Mouse (Mus musculus): Measurements from ENCODE around the gene Mamstr.

Mamstr gene

GRCm38 (mm10) chr7:45639561-45640027, at the start of gene Mamstr:
Gene Mamstr, plus strand, starts transcription at chr7:45639977.
- no peak for DNase-seq

GRCm38 (mm10) chr7:45590874-45591273, 48.9 kb upstream of the Mamstr start:
- DNase-seq = no peak

- no peak for DNase-seq
Observed at GRCm38 (mm10) chr7:45591880-45592279, 47.9 kb upstream of the Mamstr start.

GRCm38 (mm10) chr7:45593118-45593815, 46.5 kb upstream of the Mamstr start:
- peak; percentile 78 for DNase-seq

GRCm38 (mm10) chr7:45595176-45595575, 44.6 kb upstream of the Mamstr start:
- no peak for DNase-seq

DNA sequence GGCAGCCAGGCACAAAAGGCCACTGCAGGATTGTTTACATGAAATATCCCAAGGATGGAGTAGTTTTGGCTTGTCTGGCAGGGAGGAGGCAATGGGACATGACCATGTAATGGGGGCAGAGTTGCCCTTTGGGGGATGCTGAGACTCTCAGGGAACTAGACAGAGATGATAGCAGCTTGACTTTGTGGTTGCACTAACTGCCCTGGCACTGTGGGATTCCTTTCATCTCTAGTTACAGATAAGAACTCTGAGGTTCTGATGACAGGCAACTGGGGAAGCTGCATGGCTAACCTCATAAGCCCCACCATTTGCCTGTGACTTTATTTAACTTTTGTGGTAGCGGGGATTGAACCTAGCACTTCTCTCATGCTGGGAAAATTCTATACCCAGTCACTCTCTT, 43.7 kb upstream of the Mamstr start:
- DNase-seq = no peak

DNA sequence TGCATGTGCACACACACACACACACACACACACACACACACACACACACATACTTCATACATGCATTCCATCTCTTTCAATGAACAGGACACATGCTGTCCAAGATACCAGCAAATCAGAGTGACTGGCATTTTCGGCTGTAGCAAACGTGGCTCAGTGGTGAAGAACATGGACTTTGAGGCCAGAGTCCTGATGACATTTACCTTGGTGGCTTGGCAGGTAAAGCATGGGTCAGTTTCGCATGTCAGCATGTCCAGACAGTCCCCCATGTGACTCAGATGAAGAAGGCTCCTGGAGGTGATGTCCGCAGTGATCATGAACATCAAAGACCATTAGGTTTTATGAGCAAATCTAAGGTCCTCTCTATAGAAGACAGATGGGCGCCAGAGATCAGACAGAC, 42.8 kb upstream of the Mamstr start:
- no peak for DNase-seq

- DNase-seq = peak; percentile 53
Observed at GRCm38 (mm10) chr7:45597527-45597926, 42.2 kb upstream of the Mamstr start.

DNA sequence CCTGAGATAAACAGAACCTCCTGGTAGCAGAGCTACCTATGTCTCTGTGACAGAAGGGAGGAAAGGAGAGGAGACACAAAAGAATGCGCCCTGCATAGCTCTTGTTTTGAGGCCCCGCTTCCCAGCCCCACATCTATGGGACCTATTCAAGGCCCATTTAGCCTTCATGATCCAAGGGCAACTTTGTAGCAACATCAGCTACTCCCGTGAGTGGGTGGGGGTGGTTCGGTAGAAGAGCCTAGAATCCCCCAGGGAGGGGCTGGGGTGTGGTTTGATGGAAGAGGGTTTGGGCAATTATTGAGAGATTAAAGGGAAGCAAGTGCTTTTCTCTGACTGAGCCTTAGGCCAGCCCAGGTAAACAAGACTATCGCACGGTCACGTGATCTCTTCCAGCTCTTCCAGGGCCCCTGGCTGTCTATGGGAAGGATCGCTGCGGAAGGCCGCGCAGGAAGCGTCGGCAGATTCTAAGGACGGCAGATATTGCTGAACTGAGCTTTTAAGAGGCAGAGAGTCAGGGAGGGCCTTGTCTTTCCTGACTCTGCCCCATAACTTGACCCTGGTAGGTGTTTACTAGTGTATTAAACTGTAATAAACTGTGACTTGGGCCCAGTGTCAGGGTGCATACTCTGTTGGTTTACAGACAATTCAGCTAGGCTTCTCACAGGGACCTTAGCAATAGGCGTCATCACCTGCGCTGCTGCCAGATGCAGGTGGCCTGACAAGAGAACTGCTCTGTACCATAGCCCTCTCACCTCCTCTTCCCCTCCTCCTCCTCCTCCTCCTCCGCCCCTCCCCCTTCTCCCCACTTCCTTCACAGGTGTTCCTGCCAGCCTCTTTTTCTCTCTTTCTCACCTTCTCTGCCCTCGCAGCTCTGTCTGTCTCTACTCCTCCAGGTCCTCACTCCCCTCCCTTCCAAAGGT, 40.6 kb upstream of the Mamstr start:
- no peak for DNase-seq

- no peak for DNase-seq
Observed at GRCm38 (mm10) chr7:45605704-45606289, 34.0 kb upstream of the Mamstr start.

- no peak for DNase-seq
Observed at GRCm38 (mm10) chr7:45609511-45609910, 30.3 kb upstream of the Mamstr start.

DNA sequence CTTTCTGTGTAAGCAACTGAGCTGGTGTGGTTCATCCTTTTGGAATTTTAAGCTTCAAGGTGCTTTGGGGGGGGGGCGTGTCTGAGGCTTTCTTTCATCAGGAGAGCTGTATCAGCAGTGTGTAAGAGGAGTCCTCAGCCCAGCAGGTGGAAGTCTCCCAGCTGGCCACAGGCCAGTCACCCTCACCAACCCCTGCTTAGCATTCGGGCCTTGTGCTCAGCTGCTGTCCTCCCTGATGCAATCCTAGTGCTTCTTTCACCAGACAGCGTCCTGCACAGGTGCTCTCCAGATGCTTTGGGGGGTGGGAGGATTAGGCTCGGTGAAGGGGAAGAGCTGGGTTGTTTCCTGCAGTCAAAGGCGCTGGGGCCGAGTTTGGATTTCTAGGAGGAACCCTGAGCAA, 23.5 kb upstream of the Mamstr start:
- no peak for DNase-seq

DNA sequence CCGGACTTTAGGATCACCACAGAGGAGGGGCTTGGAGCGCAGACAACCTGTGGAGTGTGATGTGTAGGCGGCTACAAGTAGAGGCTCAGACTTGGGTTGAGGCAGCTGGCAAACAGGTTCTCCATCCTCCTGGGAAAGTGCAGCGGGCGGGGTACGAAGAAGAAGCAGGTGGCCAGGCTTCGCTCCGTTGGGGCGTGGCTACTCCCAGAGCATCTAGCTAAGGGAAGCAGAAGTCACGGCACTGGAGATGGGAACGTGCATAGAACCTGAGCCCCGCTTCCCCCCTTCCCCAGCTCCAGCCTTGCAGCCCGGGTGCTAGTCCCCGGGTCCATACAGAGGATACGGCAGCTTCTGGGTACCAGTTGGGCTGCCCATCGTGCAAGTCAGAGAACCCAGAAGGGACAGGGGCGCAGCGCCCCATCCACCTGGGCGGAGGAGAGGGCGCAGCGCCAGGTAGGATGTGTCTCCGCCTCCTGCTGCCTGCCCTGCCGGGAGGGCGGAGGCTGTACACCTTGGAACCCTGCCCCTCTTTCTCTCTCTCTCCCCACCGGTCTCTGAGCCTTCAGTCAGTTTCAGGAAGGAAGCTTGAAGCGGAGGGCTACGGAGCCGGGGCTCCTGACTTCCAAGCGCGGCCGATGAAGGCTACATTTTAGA, 22.6 kb upstream of the Mamstr start, which contains the start of gene Fut1:
Gene Fut1, plus strand, starts transcription at position 248 of the 654 bp plus-strand sequence.
- no peak for DNase-seq

GRCm38 (mm10) chr7:45618316-45618715, 21.5 kb upstream of the Mamstr start:
- DNase-seq = no peak

DNA sequence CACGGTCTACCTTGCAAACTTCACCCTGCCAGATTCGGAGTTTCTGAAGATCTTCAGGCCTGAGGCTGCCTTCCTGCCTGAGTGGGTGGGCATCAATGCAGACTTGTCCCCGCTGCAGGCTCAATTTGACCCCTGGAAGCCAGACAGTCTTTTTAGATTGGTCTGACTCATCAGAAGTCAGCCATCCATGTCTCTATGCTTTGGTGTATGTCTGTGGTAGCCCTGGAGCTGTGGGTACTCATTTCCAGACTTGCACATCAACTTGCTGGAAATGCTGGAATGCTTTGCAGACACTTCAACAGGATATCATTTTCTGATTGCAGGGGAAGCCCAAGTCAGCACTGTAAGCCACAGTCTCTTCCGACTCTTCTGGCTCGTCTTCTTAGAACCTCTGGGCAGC, 20.2 kb upstream of the Mamstr start:
- DNase-seq = no peak

GRCm38 (mm10) chr7:45621443-45621842, 18.3 kb upstream of the Mamstr start, which contains the start of gene Izumo1:
Gene Izumo1, plus strand, starts transcription at chr7:45621811.
- peak; percentile 52 for DNase-seq

DNA sequence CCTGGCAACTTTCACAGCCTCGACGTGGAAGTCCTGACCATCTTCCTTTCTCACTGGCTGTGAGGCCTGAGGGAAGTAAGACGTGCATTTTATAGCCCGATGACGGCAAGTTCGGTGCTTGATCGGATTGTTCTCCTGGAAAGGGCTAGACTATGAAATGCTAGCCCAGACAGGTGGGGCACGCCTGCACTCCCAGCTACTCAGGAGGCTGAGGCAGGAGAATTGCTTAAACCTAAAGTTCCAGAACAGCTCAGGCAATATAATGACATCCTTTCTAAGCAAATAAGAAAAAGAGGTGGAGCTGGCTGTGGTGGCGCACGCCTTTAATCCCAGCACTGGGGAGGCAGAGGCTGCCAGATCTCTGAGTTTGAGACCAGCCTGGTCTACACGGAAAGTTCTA, 16.3 kb upstream of the Mamstr start:
- no peak for DNase-seq

GRCm38 (mm10) chr7:45624718-45625117, 15.1 kb upstream of the Mamstr start:
- no peak for DNase-seq

- DNase-seq = no peak
Observed at GRCm38 (mm10) chr7:45625481-45625880, 14.3 kb upstream of the Mamstr start.

DNA sequence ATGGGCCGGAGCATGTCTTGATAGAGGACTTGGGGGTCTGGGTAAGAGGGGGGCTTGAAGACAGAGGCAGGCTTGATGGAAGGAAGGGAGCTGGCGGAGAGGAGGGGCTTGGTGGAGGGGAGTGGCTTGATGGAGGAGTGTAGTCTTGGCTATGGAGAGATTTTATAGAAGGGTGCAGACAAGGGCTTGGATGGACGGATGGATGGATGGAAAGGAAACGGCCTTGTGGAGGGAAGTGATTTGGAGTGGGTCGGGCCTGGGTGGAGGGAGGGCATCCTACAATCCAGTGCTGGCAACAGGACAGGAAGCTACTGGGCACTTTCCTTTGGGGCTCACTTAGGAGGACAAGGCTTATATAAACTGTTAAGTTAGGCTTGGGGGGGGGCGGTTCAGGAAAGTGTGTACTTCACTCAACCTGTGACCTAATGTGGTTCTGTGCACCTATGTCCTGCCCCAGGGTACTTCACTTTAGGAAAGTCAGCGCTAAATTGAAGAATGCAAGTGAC, 13.2 kb upstream of the Mamstr start:
- no peak for DNase-seq

DNA sequence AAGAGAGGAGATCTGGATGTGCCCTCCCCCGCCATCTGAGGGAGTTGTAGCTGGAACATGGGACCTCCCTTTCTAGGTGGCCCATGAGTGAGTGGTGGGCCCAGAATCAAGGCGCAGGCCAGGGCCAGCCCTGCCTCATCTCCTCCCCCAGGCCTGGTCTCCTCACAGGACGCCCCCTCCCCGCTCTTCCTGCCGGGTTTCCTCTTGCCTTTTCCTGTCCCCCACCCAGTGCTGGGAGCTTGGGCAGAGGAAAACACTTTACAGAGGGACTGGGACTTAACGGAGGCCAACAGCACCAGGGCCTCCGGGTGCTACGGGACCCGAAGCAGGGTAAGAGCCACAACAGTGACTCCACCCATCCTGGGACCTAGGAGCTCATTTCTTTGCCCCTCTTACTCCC, 12.5 kb upstream of the Mamstr start, which contains the start of gene Rasip1:
Gene Rasip1, plus strand, starts transcription at position 228 of the 400 bp plus-strand sequence.
- DNase-seq = peak; percentile 49
